Comparison of ENCODE assay signal across 9 mouse cellular contexts in genomic region chr13:52977757-52978156, GRCm38 (mm10). TPM values are rescaled to one million over a fixed set of nuclear protein-coding genes. Genes with fewer than 3 reads are reported as not detected.
DNase-seq lines count a peak whose midpoint lies in the region; ATAC-seq and TF ChIP-seq lines count a peak whose summit lies in the region.
"Had no signal": no experiment of that assay in that cellular context is flagged by ENCODE, and none has a peak within 500 bp of the region (broad histone marks: within the 10 kb centered on the region; RNA-seq: fewer than 3 reads in every experiment).

No protein-coding gene starts in this region.

- peak overlapping the region; percentile 85 for H3ac ChIP-seq in myocyte (ENCODE audit: control insufficient read depth, insufficient read length)

- peak overlapping the region; percentile 66 for H3K9ac ChIP-seq in kidney, postnatal 0 days (ENCODE audit: low read depth, low read length)
- H3K9ac ChIP-seq in embryonic facial prominence, embryonic 13.5 days: peak overlapping the region; percentile 87
- H3K9ac ChIP-seq in intestine, embryonic 16.5 days (ENCODE audit: low read depth, low read length): no peak overlapping the region; the same call in 1 of the 2 replicates

- H3K4me2 ChIP-seq in kidney, postnatal 0 days (ENCODE audit: low read length): peak overlapping the region; percentile 90
- H3K4me2 ChIP-seq in embryonic facial prominence, embryonic 13.5 days: peak overlapping the region; percentile 97
- H3K4me2 ChIP-seq in intestine, embryonic 16.5 days (ENCODE audit: low read depth, low read length): peak overlapping the region; percentile 95
- peak overlapping the region; percentile 95 for H3K4me2 ChIP-seq in myocyte (ENCODE audit: low read depth)

- no peak for TF ChIP-seq CTCF in kidney, postnatal 0 days (IDR thresholded peaks at IDR 0.05; ENCODE audit: low read depth)
- TF ChIP-seq CTCF in kidney, adult 2 months (conservative IDR thresholded peaks at IDR 0.05; ENCODE audit: insufficient read depth, insufficient read length, low read depth, low read length): no peak

- no peaks in the 10 kb centered on the region for H3K36me3 ChIP-seq in kidney, postnatal 0 days (ENCODE audit: insufficient read depth, low read length)
- no peaks in the 10 kb centered on the region for H3K36me3 ChIP-seq in kidney, adult 2 months (ENCODE audit: control insufficient read depth, insufficient read depth, low read length)
- no peaks in the 10 kb centered on the region for H3K36me3 ChIP-seq in embryonic facial prominence, embryonic 13.5 days
- H3K36me3 ChIP-seq in intestine, embryonic 16.5 days (ENCODE audit: control insufficient read depth, insufficient read depth, low read length): no peaks in the 10 kb centered on the region
- peaks cover 9% of the 10 kb centered on the region for H3K36me3 ChIP-seq in myocyte (ENCODE audit: control insufficient read depth, insufficient read depth)

- no peak overlapping the region for H3K27ac ChIP-seq in kidney, postnatal 0 days
- no peak overlapping the region for H3K27ac ChIP-seq in kidney, adult 2 months (ENCODE audit: insufficient read depth, low read depth, low read length)
- no peak overlapping the region for H3K27ac ChIP-seq in embryonic facial prominence, embryonic 13.5 days
- no peak overlapping the region for H3K27ac ChIP-seq in intestine, embryonic 16.5 days (ENCODE audit: low read length)

- H3K79me2 ChIP-seq in myocyte (ENCODE audit: control insufficient read depth, insufficient read depth): peaks cover 70% of the 10 kb centered on the region

- ATAC-seq in kidney, postnatal 0 days (replicated peaks; ENCODE audit: low FRiP score, low read depth): no peak
- no peak for ATAC-seq in embryonic facial prominence, embryonic 13.5 days (ENCODE audit: insufficient number of reproducible peaks, insufficient read depth, low FRiP score, low TSS enrichment, low read depth)
- ATAC-seq in intestine, embryonic 16.5 days: no peak
- ATAC-seq: Patski had no signal

- peak overlapping the region; percentile 66 for H3K4me3 ChIP-seq in kidney, postnatal 0 days (replicated peaks; ENCODE audit: low read depth, low read length)
- no peak overlapping the region; the same call in 1 of the 2 replicates for H3K4me3 ChIP-seq in kidney, adult 2 months (ENCODE audit: insufficient read depth, low read depth, low read length)
- H3K4me3 ChIP-seq in embryonic facial prominence, embryonic 13.5 days: peak overlapping the region; percentile 65
- H3K4me3 ChIP-seq in intestine, embryonic 16.5 days (ENCODE audit: low read length): peak overlapping the region; percentile 66
- peak overlapping the region; percentile 95 for H3K4me3 ChIP-seq in myocyte

- no peaks in the 10 kb centered on the region for H3K9me3 ChIP-seq in kidney, postnatal 0 days (replicated peaks; ENCODE audit: low read length)
- no peaks in the 10 kb centered on the region for H3K9me3 ChIP-seq in embryonic facial prominence, embryonic 13.5 days
- H3K9me3 ChIP-seq in intestine, embryonic 16.5 days (ENCODE audit: control insufficient read depth, low read length): no peaks in the 10 kb centered on the region

- 42% methylated on average over 4 of the region's 4 CpGs for WGBS in kidney, postnatal 0 days
- WGBS in kidney, adult 2 months: 50% methylated on average over 4 of the region's 4 CpGs
- 19% methylated on average over 4 of the region's 4 CpGs for WGBS in embryonic facial prominence, embryonic 13.5 days
- 39% methylated on average over 4 of the region's 4 CpGs for WGBS in intestine, embryonic 16.5 days

- H3K27me3 ChIP-seq in kidney, postnatal 0 days (ENCODE audit: insufficient read depth, low read length): no peaks in the 10 kb centered on the region
- no peaks in the 10 kb centered on the region for H3K27me3 ChIP-seq in kidney, adult 2 months (replicated peaks; ENCODE audit: control insufficient read depth, insufficient read depth, low read length)
- peaks cover 6% of the 10 kb centered on the region; the same call in 1 of the 2 replicates for H3K27me3 ChIP-seq in embryonic facial prominence, embryonic 13.5 days
- no peaks in the 10 kb centered on the region for H3K27me3 ChIP-seq in intestine, embryonic 16.5 days (replicated peaks; ENCODE audit: control insufficient read depth, insufficient read depth, low read length)
- no peaks in the 10 kb centered on the region for H3K27me3 ChIP-seq in myocyte (ENCODE audit: control insufficient read depth, insufficient read depth, insufficient read length)
- H3K27me3 ChIP-seq: Patski had no signal

- peaks cover 19% of the 10 kb centered on the region; the same call in 1 of the 2 replicates for H3K4me1 ChIP-seq in kidney, postnatal 0 days (replicated peaks; ENCODE audit: insufficient read depth, low read length)
- peaks cover 31% of the 10 kb centered on the region for H3K4me1 ChIP-seq in kidney, adult 2 months (ENCODE audit: control insufficient read depth, insufficient read depth, low read length)
- peaks cover 39% of the 10 kb centered on the region for H3K4me1 ChIP-seq in embryonic facial prominence, embryonic 13.5 days
- peaks cover 30% of the 10 kb centered on the region for H3K4me1 ChIP-seq in intestine, embryonic 16.5 days (ENCODE audit: control insufficient read depth, insufficient read depth, low read length)

- TF ChIP-seq POLR2A in kidney, adult 2 months (IDR thresholded peaks at IDR 0.05; ENCODE audit: low read depth, low read length): no peak
- TF ChIP-seq POLR2A in myocyte (IDR thresholded peaks at IDR 0.05; ENCODE audit: insufficient read length, low read depth): no peak

- no peak for DNase-seq in kidney, postnatal 0 days (ENCODE audit: low spot score)
- no peak for DNase-seq in kidney, adult 2 months
- DNase-seq in adrenal gland, adult 2 months: no peak
- no peak for DNase-seq in thymus, postnatal 14 days
- DNase-seq in cerebellum, postnatal 14 days: no peak

TF ChIP-seq in myocyte, 11 proteins besides CTCF, POLR2A, EP300 and RAD21:
- no peak for TF ChIP-seq E2F4 (IDR thresholded peaks at IDR 0.05; ENCODE audit: insufficient read depth)
- no peak for TF ChIP-seq TCF12 (IDR thresholded peaks at IDR 0.05; ENCODE audit: insufficient read depth, poor library complexity, severe bottlenecking)
- no peak for TF ChIP-seq MYOD1 (IDR thresholded peaks at IDR 0.05; ENCODE audit: control insufficient read depth in 1 of 3, insufficient read length in 2 of 3, low read depth in 2 of 3)
- no peak for TF ChIP-seq USF1 (IDR thresholded peaks at IDR 0.05; ENCODE audit: low read depth)
- TF ChIP-seq MYOG (IDR thresholded peaks at IDR 0.05; ENCODE audit: control insufficient read depth in 1 of 3, insufficient read depth in 1 of 3, insufficient read length in 2 of 3, low read depth in 2 of 3): no peak
- TF ChIP-seq SRF (IDR thresholded peaks at IDR 0.05; ENCODE audit: control insufficient read depth, insufficient read length, low read depth): no peak

RNA-seq across cellular contexts. Expression of gene Nfil3, which starts 3.1 kb away (rescaled TPM):
- 17.0 and 17.1 TPM in 2 replicates for polyA plus RNA-seq in kidney, postnatal 0 days (2015; fragmentation: Nextera tagmentation; extraction: Ambion mirVana)
- 4.0 and 4.2 TPM in 2 replicates for polyA plus RNA-seq in kidney, adult 2 months (2012; rRNA removed)
- polyA plus RNA-seq in embryonic facial prominence, embryonic 13.5 days (2015; fragmentation: Nextera tagmentation; extraction: Ambion mirVana): 35.2 and 37.7 TPM in 2 replicates
- 28.4 and 30.0 TPM in 2 replicates for polyA plus RNA-seq in intestine, embryonic 16.5 days (2015; fragmentation: Nextera tagmentation; extraction: Ambion mirVana)
- polyA plus RNA-seq in myocyte (2012; fragmentation: generic; extraction: Trizol): 60.6 TPM
- 10 to 100 TPM; 19.6 to 85.0 TPM for total RNA-seq in adrenal gland, adult 2 months (2021)
- polyA plus RNA-seq in adrenal gland, adult 2 months (2012; rRNA removed): 7.6 TPM in 2 replicates

RNA-seq across cellular contexts. Expression of gene Auh, which starts 48.3 kb away (rescaled TPM):
- polyA plus RNA-seq in kidney, postnatal 0 days (2015; fragmentation: Nextera tagmentation; extraction: Ambion mirVana): 79.5 and 81.3 TPM in 2 replicates
- polyA plus RNA-seq in kidney, adult 2 months (2012; rRNA removed): 72.7 and 88.6 TPM in 2 replicates
- 46.4 and 53.9 TPM in 2 replicates for polyA plus RNA-seq in embryonic facial prominence, embryonic 13.5 days (2015; fragmentation: Nextera tagmentation; extraction: Ambion mirVana)
- polyA plus RNA-seq in intestine, embryonic 16.5 days (2015; fragmentation: Nextera tagmentation; extraction: Ambion mirVana): 45.1 and 49.6 TPM in 2 replicates
- 17.4 TPM for polyA plus RNA-seq in myocyte (2012; fragmentation: generic; extraction: Trizol)
- 100 to 1,000 TPM; 119 to 135 TPM for total RNA-seq in adrenal gland, adult 2 months (2021)
- 28.9 and 36.9 TPM in 2 replicates for polyA plus RNA-seq in adrenal gland, adult 2 months (2012; rRNA removed)
